Mouse (Mus musculus) lung, postnatal 0 days (tissue): ENCODE measurements at regions not wholly inside any gene's neighbourhood (a gene's known extent, or its start where the extent isn't known, plus 50 kb on each side); places are given as distances from the start of the nearest gene placed in this dataset.

Experiments used
- ATAC-seq: fragments of 200-750 bp; cut with Nextera tagmentation; 2 replicates; pipeline ENCODE4 v1.8.0; 2017; ENCODE audit warnings: moderate library complexity
- DNase-seq: peaks from one replicate; pipeline ENCODE4 v3.0.0-alpha.2; 2016; ENCODE audit warnings: low spot score
- H3K27ac ChIP-seq: fragments of 300-500 bp; sonication (generic); 2 replicates; pipeline ENCODE4 v1.5.1; 2014; ENCODE audit warnings: antibody characterized with exemption, mild to moderate bottlenecking, low read length, mixed read lengths
- H3K27me3 ChIP-seq: fragments of 300-500 bp; sonication (generic); replicated peaks from 2 replicates; pipeline ENCODE4 v1.6.1; 2014; ENCODE audit warnings: low read length, mixed read lengths; ENCODE audit not compliant: insufficient read depth
- H3K36me3 ChIP-seq: fragments of 300-500 bp; sonication (generic); 2 replicates; pipeline ENCODE4 v1.6.1; 2014; ENCODE audit warnings: low read length, mixed read lengths; ENCODE audit not compliant: insufficient read depth
- H3K4me1 ChIP-seq: fragments of 300-500 bp; sonication (generic); 2 replicates; pipeline ENCODE4 v1.6.1; 2014; ENCODE audit warnings: antibody characterized with exemption, low read depth, low read length, mixed read lengths; ENCODE audit not compliant: insufficient read depth
- H3K4me2 ChIP-seq: fragments of 300-500 bp; sonication (generic); replicated peaks from 2 replicates; pipeline ENCODE4 v1.6.1; 2014; ENCODE audit warnings: low read depth, mild to moderate bottlenecking, low read length, moderate library complexity, mixed read lengths
- H3K4me3 ChIP-seq: fragments of 300-500 bp; sonication (generic); 2 replicates; pipeline ENCODE4 v1.5.1; 2014; ENCODE audit warnings: low read depth, low read length
- H3K9ac ChIP-seq: fragments of 300-500 bp; sonication (generic); replicated peaks from 2 replicates; pipeline ENCODE4 v1.6.1; 2014; ENCODE audit warnings: low read depth, mild to moderate bottlenecking
- H3K9me3 ChIP-seq: fragments of 300-500 bp; sonication (generic); 2 replicates; pipeline ENCODE4 v1.6.1; 2016; ENCODE audit warnings: low read length, mixed read lengths
- CTCF ChIP-seq: IDR thresholded peaks from 2 replicates; pipeline ENCODE4 v1.5.1; 2016; ENCODE audit warnings: antibody characterized with exemption, mild to moderate bottlenecking
- EP300 ChIP-seq: IDR thresholded peaks from 2 replicates; pipeline ENCODE4 v1.6.1; 2016; ENCODE audit warnings: antibody characterized with exemption, mild to moderate bottlenecking, control low read depth
- WGBS: fragments of 180-500 bp; shearing (Covaris S2); extraction: QIAGEN DNeasy Blood & Tissue Kit; methylation state at CpG from one replicate; pipeline ENCODE4 v1.1.7; 2014; 5-methylcytosine and 5-hydroxymethylcytosine counted together

GRCm38 (mm10) chr10:117917870-117918269 lies 72.0 kb upstream of the Rap1b start:
- Histone ChIP-seq H3K9ac (no peak overlapping the region), H3K27ac (no peak overlapping the region), H3K4me1 (no peaks in the 10 kb centered on the region), H3K27me3 (no peaks in the 10 kb centered on the region), H3K9me3 (no peaks in the 10 kb centered on the region), H3K4me3 (no peak overlapping the region), H3K4me2 (no peak overlapping the region), H3K36me3 (no peaks in the 10 kb centered on the region)
- WGBS = 69% methylated on average over 2 of the region's 2 CpGs
- no peak for ATAC-seq
- no peak for DNase-seq
- TF ChIP-seq CTCF (no peak), EP300 (no peak)

DNA sequence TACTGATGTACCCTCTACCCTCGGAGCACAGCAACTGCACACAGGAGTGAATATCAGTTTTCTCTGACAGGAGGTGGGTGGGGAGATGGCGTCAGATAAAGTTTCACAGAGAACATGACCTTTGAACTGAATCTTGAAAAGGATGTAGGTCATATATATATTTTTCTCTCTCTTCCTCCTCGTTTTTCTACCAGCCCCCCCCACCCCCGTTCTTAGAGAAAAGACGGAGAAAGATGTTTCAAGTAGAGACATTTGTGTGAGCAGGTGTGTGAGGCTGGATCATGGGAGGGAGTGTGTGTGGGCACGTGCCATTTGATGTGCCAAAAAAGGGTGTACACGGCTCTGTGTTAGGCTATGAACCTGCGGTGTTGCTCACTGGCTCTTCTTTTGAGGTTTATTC lies 72.8 kb upstream of the Rap1b start:
- no peak for ATAC-seq
- Histone ChIP-seq H3K9ac (no peak overlapping the region), H3K4me1 (no peaks in the 10 kb centered on the region), H3K36me3 (no peaks in the 10 kb centered on the region), H3K4me3 (no peak overlapping the region), H3K27ac (no peak overlapping the region), H3K4me2 (no peak overlapping the region), H3K27me3 (no peaks in the 10 kb centered on the region), H3K9me3 (no peaks in the 10 kb centered on the region)
- 57% methylated on average over 8 of the region's 8 CpGs for WGBS
- no peak for DNase-seq
- no peak for TF ChIP-seq CTCF
- no peak for TF ChIP-seq EP300

DNA sequence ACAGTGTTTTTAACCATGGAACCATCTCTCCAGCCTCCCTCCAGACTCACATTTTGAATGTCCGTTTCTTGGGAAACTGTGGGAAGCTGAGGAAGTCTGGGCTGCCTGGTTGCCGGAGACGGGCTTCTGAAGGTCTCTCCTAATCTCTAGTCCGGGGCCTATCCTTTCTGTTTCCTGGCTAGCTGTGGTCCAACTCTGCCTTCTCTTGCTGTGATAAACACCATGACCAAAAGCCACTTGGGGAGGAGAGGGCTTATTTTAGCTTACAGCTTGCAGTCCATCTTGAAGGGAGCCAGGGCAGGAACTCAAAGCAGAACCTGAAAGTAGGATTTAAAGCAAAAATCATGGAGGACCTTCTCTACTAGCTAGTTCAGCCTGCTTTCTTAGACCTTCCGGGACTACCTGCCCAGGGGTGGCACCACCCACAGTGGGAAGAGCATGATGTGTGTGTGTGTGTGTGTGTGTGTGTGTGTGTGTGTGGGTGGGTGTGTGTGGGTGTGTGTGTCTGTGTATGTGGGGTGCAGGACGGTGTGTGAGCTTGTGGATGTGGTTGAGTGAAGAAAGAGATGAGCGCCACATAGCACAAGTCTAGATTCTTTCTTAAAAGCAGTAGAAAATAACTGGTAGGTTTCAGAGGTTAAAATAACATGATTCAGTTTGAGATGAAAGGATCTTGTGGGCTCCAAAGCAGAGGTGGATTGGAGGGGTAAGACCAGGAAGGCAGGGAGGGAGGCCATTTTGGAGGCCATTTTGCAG lies 73.5 kb upstream of the Rap1b start:
- DNase-seq (no peak), ATAC-seq (no peak)
- no peak overlapping the region for H3K27ac ChIP-seq
- H3K4me1 ChIP-seq = no peaks in the 10 kb centered on the region
- no peak overlapping the region for H3K9ac ChIP-seq
- no peaks in the 10 kb centered on the region for H3K9me3 ChIP-seq
- WGBS = 80% methylated on average over 7 of the region's 7 CpGs
- no peaks in the 10 kb centered on the region for H3K36me3 ChIP-seq
- no peak overlapping the region for H3K4me3 ChIP-seq
- no peak overlapping the region for H3K4me2 ChIP-seq
- no peaks in the 10 kb centered on the region for H3K27me3 ChIP-seq
- TF ChIP-seq CTCF = no peak
- TF ChIP-seq EP300 = no peak

DNA sequence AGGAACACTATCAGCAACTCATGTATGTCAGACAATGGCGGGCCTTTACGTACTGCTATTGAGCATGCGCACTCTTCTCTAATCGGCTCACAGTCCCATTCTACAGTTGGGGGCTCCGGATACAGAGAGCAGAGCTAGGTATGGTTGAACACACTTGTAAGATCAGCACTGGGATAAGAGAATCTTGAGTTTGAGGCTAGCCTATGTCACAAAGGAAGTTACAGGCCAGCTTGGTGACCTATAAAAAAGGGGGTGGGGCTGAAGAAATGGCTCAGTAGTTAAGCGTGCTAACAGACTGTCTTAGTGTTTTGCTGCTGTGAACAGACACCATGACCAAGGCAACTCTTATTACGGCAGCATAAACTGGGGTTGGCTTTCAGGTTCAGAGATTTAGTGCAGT lies 79.4 kb upstream of the Rap1b start:
- WGBS = 95% methylated on average over 7 of the region's 7 CpGs
- no peaks in the 10 kb centered on the region for H3K27me3 ChIP-seq
- DNase-seq (no peak), ATAC-seq (no peak)
- no peak overlapping the region for H3K4me2 ChIP-seq
- no peaks in the 10 kb centered on the region for H3K4me1 ChIP-seq
- no peaks in the 10 kb centered on the region for H3K36me3 ChIP-seq
- no peak overlapping the region for H3K9ac ChIP-seq
- no peak for TF ChIP-seq CTCF
- TF ChIP-seq EP300 = no peak
- H3K27ac ChIP-seq = no peak overlapping the region
- no peaks in the 10 kb centered on the region for H3K9me3 ChIP-seq
- no peak overlapping the region for H3K4me3 ChIP-seq

- Histone ChIP-seq H3K36me3 (no peaks in the 10 kb centered on the region), H3K9ac (no peak overlapping the region), H3K4me3 (no peak overlapping the region), H3K4me2 (no peak overlapping the region), H3K9me3 (no peaks in the 10 kb centered on the region), H3K27ac (no peak overlapping the region), H3K4me1 (no peaks in the 10 kb centered on the region), H3K27me3 (no peaks in the 10 kb centered on the region)
- no peak for TF ChIP-seq EP300
- TF ChIP-seq CTCF = no peak
- 71% methylated on average over 31 of the region's 31 CpGs for WGBS
- ATAC-seq (peak; percentile 35; the same call in 1 of the 2 replicates), DNase-seq (no peak)
Measured at GRCm38 (mm10) chr10:117925611-117926555, 80.0 kb upstream of the Rap1b start.

DNA sequence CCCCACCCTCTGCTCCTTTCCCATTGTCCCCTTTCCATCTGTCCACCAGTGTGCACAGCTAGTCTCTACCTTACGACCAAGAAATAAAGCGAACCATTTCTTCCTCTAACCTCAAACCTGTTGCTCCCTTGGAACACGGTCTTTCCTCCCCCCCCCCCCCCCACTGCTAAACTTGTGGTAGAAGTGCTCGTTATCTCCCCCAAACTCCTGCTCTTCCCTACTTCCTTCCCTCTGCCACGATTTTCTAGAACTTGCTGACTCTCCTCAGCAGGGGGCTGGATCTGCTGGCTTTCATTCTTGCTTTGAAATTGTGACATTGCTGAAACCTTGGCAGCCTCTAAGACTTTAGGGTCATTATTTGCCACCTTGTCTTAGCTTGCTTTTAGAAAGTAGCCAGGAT lies 83.2 kb upstream of the Rap1b start:
- ATAC-seq (no peak), DNase-seq (no peak)
- TF ChIP-seq EP300 (no peak), CTCF (no peak)
- Histone ChIP-seq H3K4me3 (no peak overlapping the region), H3K9ac (no peak overlapping the region), H3K4me2 (no peak overlapping the region), H3K27me3 (no peaks in the 10 kb centered on the region), H3K4me1 (no peaks in the 10 kb centered on the region), H3K27ac (no peak overlapping the region), H3K9me3 (no peaks in the 10 kb centered on the region), H3K36me3 (no peaks in the 10 kb centered on the region)
- 44% methylated on average over 4 of the region's 5 CpGs for whole genome bisulfite sequencing
